Mouse (Mus musculus): ENCODE measurements around the gene Map2k6. TPM values are rescaled to one million over a fixed set of nuclear protein-coding genes. Genes with fewer than 3 reads are reported as not detected.

Gene Map2k6
- polyA plus RNA-seq, 1 experiment: not detected

GRCm38 (mm10) chr11:110435839-110436556, 37.1 kb downstream of the Map2k6 start:
- TF ChIP-seq GATA1 (IDR thresholded peaks at IDR 0.05; ENCODE audit: low read length): no peak

GRCm38 (mm10) chr11:110436998-110437397, 38.1 kb downstream of the Map2k6 start:
- TF ChIP-seq GATA1 (IDR thresholded peaks at IDR 0.05; ENCODE audit: low read length): no peak

- TF ChIP-seq GATA1 (IDR thresholded peaks at IDR 0.05; ENCODE audit: low read length): no peak
These were observed 39.2 kb downstream of the Map2k6 start for GRCm38 (mm10) chr11:110438135-110438534.

- TF ChIP-seq GATA1 (IDR thresholded peaks at IDR 0.05; ENCODE audit: low read length): no peak
These were observed 39.9 kb downstream of the Map2k6 start for GRCm38 (mm10) chr11:110438700-110439296.

GRCm38 (mm10) chr11:110439354-110439753, 40.4 kb downstream of the Map2k6 start:
- TF ChIP-seq GATA1 (IDR thresholded peaks at IDR 0.05; ENCODE audit: low read length): no peak

GRCm38 (mm10) chr11:110444576-110444975, 45.7 kb downstream of the Map2k6 start:
- TF ChIP-seq GATA1 (IDR thresholded peaks at IDR 0.05; ENCODE audit: low read length): no peak

- TF ChIP-seq GATA1 (IDR thresholded peaks at IDR 0.05; ENCODE audit: low read length): no peak
These were observed 49.3 kb downstream of the Map2k6 start for GRCm38 (mm10) chr11:110448131-110448725.

- no peak for TF ChIP-seq GATA1 (IDR thresholded peaks at IDR 0.05; ENCODE audit: low read length)
These were observed 49.8 kb downstream of the Map2k6 start for GRCm38 (mm10) chr11:110448726-110449161.

GRCm38 (mm10) chr11:110449183-110449582, 50.3 kb downstream of the Map2k6 start:
- no peak for TF ChIP-seq GATA1 (IDR thresholded peaks at IDR 0.05; ENCODE audit: low read length)

GRCm38 (mm10) chr11:110450091-110450757, 51.3 kb downstream of the Map2k6 start:
- TF ChIP-seq GATA1 (IDR thresholded peaks at IDR 0.05; ENCODE audit: low read length): no peak

GRCm38 (mm10) chr11:110450758-110451121, 51.8 kb downstream of the Map2k6 start:
- TF ChIP-seq GATA1 (IDR thresholded peaks at IDR 0.05; ENCODE audit: low read length): no peak

GRCm38 (mm10) chr11:110451590-110451989, 52.7 kb downstream of the Map2k6 start:
- TF ChIP-seq GATA1 (IDR thresholded peaks at IDR 0.05; ENCODE audit: low read length): no peak

GRCm38 (mm10) chr11:110453445-110454154, 54.7 kb downstream of the Map2k6 start:
- no peak for TF ChIP-seq GATA1 (IDR thresholded peaks at IDR 0.05; ENCODE audit: low read length)

GRCm38 (mm10) chr11:110457441-110457912, 58.6 kb downstream of the Map2k6 start:
- TF ChIP-seq GATA1 (IDR thresholded peaks at IDR 0.05; ENCODE audit: low read length): no peak

- no peak for TF ChIP-seq GATA1 (IDR thresholded peaks at IDR 0.05; ENCODE audit: low read length)
These were observed 61.6 kb downstream of the Map2k6 start for GRCm38 (mm10) chr11:110460480-110460879.
